Mouse (Mus musculus) embryonic facial prominence, embryonic 10.5 days (tissue): ENCODE data around the gene Gorasp2. TPM values are rescaled to one million over a fixed set of nuclear protein-coding genes. Genes with fewer than 3 reads are reported as not detected.

Experiments
- polyA plus RNA-seq: library from polyadenylated mRNA; unstranded; fragments of >200 nt; fragmentation: Nextera tagmentation; extraction: Ambion mirVana; gene quantifications from 2 replicates; pipeline ENCODE4 v1.2.1, GENCODE M21; 2016

Gorasp2 gene
- polyA plus RNA-seq, 1 experiment from 2014 or later = 156 TPM

Other genes with a start within 250 kb of the Gorasp2 start
- 1.4 and 2.1 TPM in 2 replicates for gene Sp5, start 186.7 kb upstream of the Gorasp2 start, polyA plus RNA-seq
- 0.87 and 1.2 TPM in 2 replicates for gene Erich2, start 152.8 kb upstream of the Gorasp2 start, polyA plus RNA-seq
- gene Gad1, start 108.5 kb upstream of the Gorasp2 start, polyA plus RNA-seq = 0.47 and 0.91 TPM in 2 replicates
- 3.5 and 3.6 TPM in 2 replicates for gene Gm26558, start 532 bp downstream of the Gorasp2 start, polyA plus RNA-seq
- gene Tlk1, start 164.2 kb downstream of the Gorasp2 start, polyA plus RNA-seq = 29.2 TPM in 2 replicates